Mouse (Mus musculus) bone marrow, adult 2 months (tissue): ENCODE results near the gene Gm28308.

Experiments used
- CTCF ChIP-seq: fragments of 200-500 bp; IDR thresholded peaks from 2 replicates; pipeline ENCODE4 v1.5.1; 2011; ENCODE audit warnings: low read length, control low read depth; ENCODE audit not compliant: control insufficient read depth, insufficient read depth
- POLR2A ChIP-seq: fragments of 200-500 bp; IDR thresholded peaks from 2 replicates; pipeline ENCODE4 v1.6.1; 2011; ENCODE audit warnings: low read depth, mild to moderate bottlenecking, control low read depth, low read length, borderline replicate concordance; ENCODE audit not compliant: control insufficient read depth

- TF ChIP-seq POLR2A, result no peak
- TF ChIP-seq CTCF, result no peak
Measured at GRCm38 (mm10) chr6:52170898-52171223, 42.3 kb downstream of the Gm28308 start.
